Mouse (Mus musculus): ENCODE measurements at regions not wholly inside any gene's neighbourhood (a gene's known extent, or its start where the extent isn't known, plus 50 kb on each side); places are given as distances from the start of the nearest gene placed in this dataset.
"Not testable (repeated sequence)": the region's sequence is repeated elsewhere in the genome, so short reads cannot be mapped to it uniquely, and the experiment has no call there.

DNA sequence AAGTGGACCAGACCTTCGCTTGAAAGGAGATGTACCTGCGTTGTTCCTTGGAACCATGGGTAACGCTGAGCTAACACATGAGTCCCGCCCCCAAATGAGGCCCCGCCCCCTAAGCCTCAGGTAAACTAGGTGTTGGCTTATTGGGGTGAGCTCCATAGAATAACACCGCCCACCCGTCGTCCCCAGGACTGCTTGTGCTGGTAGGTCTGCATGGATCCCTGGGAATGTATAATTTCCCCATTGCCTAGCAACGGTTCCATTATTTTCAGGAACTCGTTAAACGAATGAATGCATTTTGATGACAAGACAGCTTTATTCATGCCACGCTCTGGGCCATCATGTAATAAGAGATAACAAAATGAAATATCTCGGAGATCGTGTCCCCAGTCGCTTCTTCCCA lies 161.0 kb upstream of the Trpc7 start:
- no peak overlapping the region for H3K27ac ChIP-seq (ENCODE audit: control insufficient read depth, insufficient read depth, low read length)
- DNase-seq: no peak
- 95% methylated on average over 15 of the region's 15 CpGs for WGBS
- H3K4me1 ChIP-seq (replicated peaks; ENCODE audit: control insufficient read depth, insufficient read depth, low read length): no peaks in the 10 kb centered on the region
- TF ChIP-seq POLR2A (IDR thresholded peaks at IDR 0.05; ENCODE audit: control insufficient read depth, extremely low read depth, insufficient read depth, low read length, poor library complexity): no peak
- TF ChIP-seq CTCF (IDR thresholded peaks at IDR 0.05; ENCODE audit: borderline replicate concordance, control insufficient read depth, extremely low read depth, insufficient read depth, low read length, poor library complexity): no peak
- H3K4me3 ChIP-seq (ENCODE audit: control insufficient read depth, insufficient read depth, low read length): no peak overlapping the region
- no peaks in the 10 kb centered on the region for H3K27me3 ChIP-seq (ENCODE audit: control insufficient read depth, insufficient read depth, low read length)
- H3K36me3 ChIP-seq (ENCODE audit: control insufficient read depth, insufficient read depth, low read length): no peaks in the 10 kb centered on the region

- 85% methylated on average over 12 of the region's 12 CpGs for WGBS
- TF ChIP-seq POLR2A (IDR thresholded peaks at IDR 0.05; ENCODE audit: control insufficient read depth, extremely low read depth, insufficient read depth, low read length, poor library complexity): no peak
- no peak for TF ChIP-seq CTCF (IDR thresholded peaks at IDR 0.05; ENCODE audit: borderline replicate concordance, control insufficient read depth, extremely low read depth, insufficient read depth, low read length, poor library complexity)
- Histone ChIP-seq H3K27ac (ENCODE audit: control insufficient read depth, insufficient read depth, low read length) (no peak overlapping the region), H3K36me3 (ENCODE audit: control insufficient read depth, insufficient read depth, low read length) (no peaks in the 10 kb centered on the region), H3K27me3 (ENCODE audit: control insufficient read depth, insufficient read depth, low read length) (no peaks in the 10 kb centered on the region), H3K4me3 (ENCODE audit: control insufficient read depth, insufficient read depth, low read length) (no peak overlapping the region), H3K4me1 (replicated peaks; ENCODE audit: control insufficient read depth, insufficient read depth, low read length) (no peaks in the 10 kb centered on the region)
- DNase-seq: no peak
Observed at GRCm38 (mm10) chr13:57055409-57056195, 159.8 kb upstream of the Trpc7 start.

DNA sequence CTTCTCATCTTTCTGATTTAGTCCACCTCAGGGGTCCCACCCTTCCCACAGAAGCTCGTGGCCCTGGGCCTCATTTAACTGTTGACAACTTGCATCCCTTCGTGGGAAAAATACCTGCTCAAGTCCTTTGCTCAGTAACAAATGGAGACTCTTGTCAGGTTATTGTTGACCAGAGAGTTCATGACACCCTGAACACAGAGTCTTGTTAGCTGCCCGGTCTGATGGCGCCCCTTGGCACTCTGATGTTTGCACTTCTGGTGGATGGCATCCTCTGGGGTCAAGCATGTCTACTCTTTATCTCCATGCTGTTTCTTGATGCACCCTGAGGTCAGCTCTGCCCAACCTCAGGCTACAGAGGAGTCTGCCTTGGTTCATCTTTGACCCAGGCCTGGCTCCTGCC lies 157.6 kb upstream of the Trpc7 start:
- no peaks in the 10 kb centered on the region for H3K36me3 ChIP-seq (ENCODE audit: control insufficient read depth, insufficient read depth, low read length)
- no peak overlapping the region for H3K4me3 ChIP-seq (ENCODE audit: control insufficient read depth, insufficient read depth, low read length)
- TF ChIP-seq CTCF (IDR thresholded peaks at IDR 0.05; ENCODE audit: borderline replicate concordance, control insufficient read depth, extremely low read depth, insufficient read depth, low read length, poor library complexity) (no peak), POLR2A (IDR thresholded peaks at IDR 0.05; ENCODE audit: control insufficient read depth, extremely low read depth, insufficient read depth, low read length, poor library complexity) (no peak)
- no peak overlapping the region for H3K27ac ChIP-seq (ENCODE audit: control insufficient read depth, insufficient read depth, low read length)
- DNase-seq: no peak
- H3K27me3 ChIP-seq (ENCODE audit: control insufficient read depth, insufficient read depth, low read length): no peaks in the 10 kb centered on the region
- WGBS: 78% methylated on average over 4 of the region's 4 CpGs
- no peaks in the 10 kb centered on the region for H3K4me1 ChIP-seq (replicated peaks; ENCODE audit: control insufficient read depth, insufficient read depth, low read length)

GRCm38 (mm10) chr13:57046130-57046529 lies 150.3 kb upstream of the Trpc7 start:
- not testable (repeated sequence) for H3K27ac ChIP-seq (ENCODE audit: control insufficient read depth, insufficient read depth, low read length); H3K27me3 ChIP-seq (ENCODE audit: control insufficient read depth, insufficient read depth, low read length); H3K4me1 ChIP-seq (replicated peaks; ENCODE audit: control insufficient read depth, insufficient read depth, low read length); H3K4me3 ChIP-seq (ENCODE audit: control insufficient read depth, insufficient read depth, low read length); DNase-seq; H3K36me3 ChIP-seq (ENCODE audit: control insufficient read depth, insufficient read depth, low read length)
- 46% methylated on average over 9 of the region's 9 CpGs for WGBS

DNA sequence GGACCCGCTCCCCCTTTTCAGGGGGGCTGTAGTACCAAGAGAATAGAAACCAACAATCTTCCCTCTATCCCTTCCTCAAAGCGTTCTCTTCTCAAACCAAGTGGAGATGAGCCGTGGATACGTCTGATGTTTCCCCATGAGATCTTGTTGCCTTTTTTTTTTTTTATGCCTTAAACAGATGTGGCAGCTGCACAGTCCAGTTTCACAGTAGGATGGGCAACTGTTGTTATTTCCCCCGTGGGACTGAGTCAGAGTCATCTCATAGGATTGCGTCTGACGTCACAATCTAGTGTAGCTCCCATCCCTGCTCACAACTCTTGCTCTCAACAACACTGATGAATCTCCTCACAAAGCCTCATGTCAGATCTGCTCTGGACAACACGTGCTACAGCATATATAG lies 148.7 kb upstream of the Trpc7 start:
- no peak for DNase-seq
- Histone ChIP-seq H3K27me3 (ENCODE audit: control insufficient read depth, insufficient read depth, low read length) (no peaks in the 10 kb centered on the region), H3K4me1 (replicated peaks; ENCODE audit: control insufficient read depth, insufficient read depth, low read length) (no peaks in the 10 kb centered on the region), H3K27ac (ENCODE audit: control insufficient read depth, insufficient read depth, low read length) (no peak overlapping the region), H3K36me3 (ENCODE audit: control insufficient read depth, insufficient read depth, low read length) (no peaks in the 10 kb centered on the region), H3K4me3 (ENCODE audit: control insufficient read depth, insufficient read depth, low read length) (no peak overlapping the region)
- 93% methylated on average over 8 of the region's 8 CpGs for WGBS
- TF ChIP-seq POLR2A (IDR thresholded peaks at IDR 0.05; ENCODE audit: control insufficient read depth, extremely low read depth, insufficient read depth, low read length, poor library complexity) (no peak), CTCF (IDR thresholded peaks at IDR 0.05; ENCODE audit: borderline replicate concordance, control insufficient read depth, extremely low read depth, insufficient read depth, low read length, poor library complexity) (no peak)

- Histone ChIP-seq H3K27ac (ENCODE audit: control insufficient read depth, insufficient read depth, low read length) (no peak overlapping the region), H3K4me1 (replicated peaks; ENCODE audit: control insufficient read depth, insufficient read depth, low read length) (no peaks in the 10 kb centered on the region), H3K36me3 (ENCODE audit: control insufficient read depth, insufficient read depth, low read length) (no peaks in the 10 kb centered on the region), H3K27me3 (ENCODE audit: control insufficient read depth, insufficient read depth, low read length) (no peaks in the 10 kb centered on the region), H3K4me3 (ENCODE audit: control insufficient read depth, insufficient read depth, low read length) (no peak overlapping the region)
- WGBS: 89% methylated on average over 15 of the region's 15 CpGs
- DNase-seq: no peak
- TF ChIP-seq CTCF (IDR thresholded peaks at IDR 0.05; ENCODE audit: borderline replicate concordance, control insufficient read depth, extremely low read depth, insufficient read depth, low read length, poor library complexity): no peak
- no peak for TF ChIP-seq POLR2A (IDR thresholded peaks at IDR 0.05; ENCODE audit: control insufficient read depth, extremely low read depth, insufficient read depth, low read length, poor library complexity)
Observed at GRCm38 (mm10) chr13:57043316-57043974, 147.7 kb upstream of the Trpc7 start.
